Mouse (Mus musculus): ENCODE data around the gene Tcp10a. TPM values are rescaled to one million over a fixed set of nuclear protein-coding genes. Genes with fewer than 3 reads are reported as not detected.

The Tcp10a gene
- total RNA-seq, 2 experiments from 2014 or later: 0.20 TPM; not detected in 1

Other genes starting within 250 kb of the Tcp10a start
- 10 to 100 TPM; 34.4 to 34.6 TPM for gene Rps6ka2, start 154.5 kb upstream of the Tcp10a start, total RNA-seq (2021)
- not detected for gene Ttll2, start 28.1 kb downstream of the Tcp10a start, total RNA-seq (2021)
- not detected for gene Gm49630, start 47.3 kb downstream of the Tcp10a start, total RNA-seq (2021)
- not detected for gene Unc93a2, start 60.8 kb downstream of the Tcp10a start, total RNA-seq (2021)

Measured in layer of hippocampus, adult 2 months (tissue).